Mouse (Mus musculus) hematopoietic stem cell, adult 5-6 weeks (primary cell): ENCODE data around the gene Prpf40a. TPM values are rescaled to one million over a fixed set of nuclear protein-coding genes. Genes with fewer than 3 reads are reported as not detected.

Experiments
- ATAC-seq, 2 experiments: fragments of 125-278 bp in 1 of 2; replicated peaks in 1 of 2; 2 replicates each; pipeline ENCODE4 v1.8.0; 2016 to 2017; ENCODE audit warnings: inconsistent platforms in 2 of 2, mild to moderate bottlenecking in 2 of 2, moderate number of reproducible peaks in 2 of 2, low read depth in 1 of 2, moderate TSS enrichment in 1 of 2; ENCODE audit not compliant: low FRiP score in 2 of 2, poor library complexity in 2 of 2, severe bottlenecking in 2 of 2, insufficient read depth in 1 of 2, low TSS enrichment in 1 of 2
- total RNA-seq: library from RNA; stranded (forward); fragments of 172-1452, 232-1000 nt; gene quantifications from 2 replicates; pipeline ENCODE4 v1.2.3, GENCODE M21; 2017

Gene Prpf40a
- total RNA-seq, 1 experiment from 2014 or later = 192 TPM

GRCm38 (mm10) chr2:53125998-53126397 is 65.1 kb downstream of the Prpf40a start:
- ATAC-seq = no peak

DNA sequence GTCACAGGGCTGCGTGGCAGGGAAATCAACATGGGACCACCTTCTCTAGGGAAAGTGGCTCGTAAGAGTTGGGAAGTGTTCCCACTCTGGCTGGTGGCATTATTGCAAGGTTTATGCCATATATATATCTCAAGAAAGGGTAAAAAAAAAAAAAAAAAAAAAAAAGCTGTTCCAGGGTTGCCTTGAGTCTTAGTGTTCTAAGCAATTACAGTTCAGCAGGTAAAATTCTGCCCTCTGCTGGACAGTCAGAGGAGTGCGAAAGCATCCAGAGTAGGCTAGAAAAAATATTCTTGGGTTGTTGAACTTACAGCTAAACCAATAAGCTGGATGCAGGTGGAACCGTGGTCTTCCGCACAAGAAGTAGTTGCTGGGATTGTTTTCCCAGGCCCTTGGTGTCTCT is 69.3 kb downstream of the Prpf40a start:
- ATAC-seq = peak; percentile 67 to 74

DNA sequence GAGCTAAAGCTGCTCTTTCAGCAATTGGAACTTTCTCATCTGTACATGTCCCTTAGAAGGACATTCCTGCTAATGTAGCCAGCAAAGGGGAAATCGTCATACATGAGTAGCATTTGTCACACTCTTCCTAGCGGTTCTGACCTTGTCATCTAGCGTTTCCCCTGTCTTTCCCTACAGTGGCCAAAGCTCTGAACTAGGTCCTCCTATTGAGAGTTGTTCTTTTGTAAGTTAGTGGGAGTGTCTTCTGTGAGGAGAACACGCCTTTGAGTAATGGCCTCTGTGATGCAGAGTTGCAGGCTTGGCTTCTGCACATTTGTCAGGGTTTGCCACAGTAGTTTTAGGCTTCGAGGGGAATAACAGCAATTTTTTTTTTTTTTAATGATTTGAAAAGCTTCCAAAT is 82.5 kb downstream of the Prpf40a start:
- ATAC-seq = no peak

GRCm38 (mm10) chr2:53106472-53106871 is 84.6 kb downstream of the Prpf40a start:
- no peak for ATAC-seq

DNA sequence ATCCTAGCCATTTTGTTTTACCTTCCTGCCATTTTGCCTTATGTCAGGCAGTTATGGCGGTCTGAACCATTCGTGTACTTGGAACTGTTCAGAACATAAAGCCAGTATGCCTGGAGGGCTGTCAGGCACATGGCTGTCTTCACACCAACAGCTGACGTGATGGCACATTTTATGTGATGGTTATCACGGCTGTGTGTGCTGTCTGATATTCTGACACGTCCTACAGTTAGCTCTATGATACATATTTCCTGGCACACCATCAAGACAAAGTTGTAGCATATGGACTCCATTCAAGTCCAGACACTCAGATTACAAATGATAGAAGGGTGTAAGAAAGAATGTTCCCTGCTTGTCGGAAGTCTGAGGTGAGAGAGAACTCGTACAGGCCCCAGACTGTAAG is 85.0 kb downstream of the Prpf40a start:
- ATAC-seq = no peak

- no peak for ATAC-seq
Measured at GRCm38 (mm10) chr2:53105408-53105807, 85.7 kb downstream of the Prpf40a start.

- no peak for ATAC-seq
Measured at GRCm38 (mm10) chr2:53102901-53103300, 88.2 kb downstream of the Prpf40a start.

GRCm38 (mm10) chr2:53101885-53102740 is 89.0 kb downstream of the Prpf40a start:
- no peak; a peak in 1 of 4 replicates for ATAC-seq

DNA sequence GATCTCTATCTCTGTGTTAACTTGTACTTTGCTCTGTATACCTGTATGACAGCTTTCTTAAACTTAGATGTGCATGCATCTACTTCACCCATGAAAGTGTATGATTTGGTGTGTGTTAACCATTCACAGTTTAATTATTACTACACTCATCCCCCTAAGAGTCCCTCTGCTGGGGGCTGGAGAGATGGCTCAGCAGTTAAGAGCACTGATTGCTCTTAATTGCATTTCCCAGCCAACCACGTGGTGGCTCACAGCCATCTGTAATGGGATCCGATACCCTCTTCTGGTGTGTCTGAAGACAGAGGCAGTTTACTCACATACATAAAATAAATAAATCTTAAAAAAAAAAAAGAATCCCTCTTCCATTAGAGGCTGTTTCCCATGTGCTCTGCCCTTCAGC is 91.0 kb downstream of the Prpf40a start:
- ATAC-seq = no peak

DNA sequence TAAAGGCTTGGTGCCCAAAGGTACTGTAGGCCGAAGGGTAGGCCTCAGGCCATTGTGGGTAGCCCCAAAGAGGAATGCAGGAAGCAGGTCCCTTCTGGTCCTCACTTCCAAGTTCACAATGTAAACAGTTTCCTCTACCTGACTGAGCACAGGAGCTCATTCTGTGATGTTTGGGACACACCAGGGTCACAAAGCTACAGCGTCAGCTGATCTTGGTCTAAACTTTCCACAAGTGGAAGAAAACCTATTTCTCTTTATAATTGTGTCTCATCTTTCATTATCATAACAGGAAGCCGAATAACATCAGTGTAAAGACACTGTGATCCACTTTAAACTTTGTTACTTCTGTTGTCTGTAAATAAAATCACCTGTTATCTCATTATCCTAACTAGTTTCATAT is 95.6 kb downstream of the Prpf40a start:
- ATAC-seq = no peak

GRCm38 (mm10) chr2:53095031-53095430 is 96.1 kb downstream of the Prpf40a start:
- ATAC-seq = peak; percentile 91 to 95

DNA sequence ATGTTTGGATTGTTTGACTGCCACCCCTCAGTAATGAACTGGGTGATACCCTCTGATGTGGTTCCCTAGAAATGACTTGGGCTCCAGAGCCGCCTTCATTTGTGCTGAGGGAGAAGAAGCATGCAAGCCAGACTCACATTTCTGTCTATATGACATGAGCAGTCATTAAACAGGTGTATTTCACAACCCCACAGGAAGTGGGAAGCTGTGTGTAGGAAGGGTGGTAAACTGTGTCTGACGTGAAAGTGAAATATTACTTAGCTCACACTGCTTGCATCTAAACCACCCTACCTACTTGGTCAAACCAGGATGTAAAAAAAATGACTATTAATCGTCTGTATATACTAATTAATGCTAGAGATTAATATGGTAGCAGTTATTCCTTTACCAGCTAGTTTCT is 102.3 kb downstream of the Prpf40a start:
- peak; percentile 53 to 64 for ATAC-seq

GRCm38 (mm10) chr2:53085617-53086202 is 105.4 kb downstream of the Prpf40a start:
- ATAC-seq = peak; percentile 68 to 76

Other genes with a start within 250 kb of the Prpf40a start
- 24.2 and 50.1 TPM in 2 replicates for gene Arl6ip6, start 442 bp upstream of the Prpf40a start, total RNA-seq